Comparison of ENCODE assay signal across 26 mouse cellular contexts in the genomic region with DNA sequence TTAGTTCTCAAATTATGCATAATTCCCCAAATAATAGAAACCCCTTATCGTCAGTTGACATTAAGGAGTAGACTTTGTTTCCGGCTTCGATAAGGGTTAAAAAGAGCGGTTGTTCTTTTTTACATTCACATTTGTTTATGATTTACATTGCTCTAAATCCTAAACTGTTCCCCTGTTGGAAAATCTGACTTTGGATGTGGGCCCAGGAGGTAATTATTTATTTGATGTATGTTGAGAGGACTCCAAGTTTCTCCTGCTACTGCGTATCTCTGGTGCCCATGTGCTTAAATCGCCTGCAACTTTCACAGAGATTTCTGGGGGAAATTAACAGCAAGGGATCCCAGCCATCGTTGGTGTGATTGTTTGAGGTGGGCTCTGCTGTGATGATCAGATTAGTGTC. TPM values are rescaled to one million over a fixed set of nuclear protein-coding genes. Genes with fewer than 3 reads are reported as not detected.
"Had no signal": no experiment of that assay in that cellular context is flagged by ENCODE, and none has a peak within 500 bp of the region (broad histone marks: within the 10 kb centered on the region; RNA-seq: fewer than 3 reads in every experiment).

No protein-coding gene starts in this region.

- H3K4me3 ChIP-seq: gastrocnemius, adult 2 months; heart, embryonic 10.5 days; heart, embryonic 12.5 days; hindbrain, embryonic 10.5 days; hindbrain, embryonic 12.5 days; intestine, embryonic 15.5 days; layer of hippocampus, adult 2 months; left cerebral cortex, adult 2 months; limb, embryonic 13.5 days; liver, embryonic 13.5 days had no signal

- H3K4me2 ChIP-seq: heart, embryonic 12.5 days; hindbrain, embryonic 12.5 days; hindbrain, embryonic 14.5 days; intestine, embryonic 15.5 days; limb, embryonic 13.5 days; liver, embryonic 11.5 days; liver, embryonic 13.5 days had no signal

- H3K9ac ChIP-seq: heart, embryonic 12.5 days; hindbrain, embryonic 12.5 days; hindbrain, embryonic 14.5 days; intestine, embryonic 15.5 days; limb, embryonic 13.5 days; liver, embryonic 13.5 days had no signal

- H3K36me3 ChIP-seq: heart, embryonic 10.5 days; heart, embryonic 12.5 days; hindbrain, embryonic 10.5 days; hindbrain, embryonic 12.5 days; intestine, embryonic 15.5 days; limb, embryonic 13.5 days; liver, embryonic 13.5 days had no signal

- H3K4me1 ChIP-seq: heart, embryonic 10.5 days; heart, embryonic 12.5 days; hindbrain, embryonic 10.5 days; hindbrain, embryonic 12.5 days; intestine, embryonic 15.5 days; liver, embryonic 13.5 days had no signal

- H3K27me3 ChIP-seq: heart, embryonic 12.5 days; hindbrain, embryonic 12.5 days; intestine, embryonic 15.5 days; liver, embryonic 13.5 days had no signal

- DNase-seq: gastrocnemius, adult 2 months; gastrocnemius, postnatal 10 days; gastrocnemius, postnatal 25 days; heart, adult 18-20 months; heart, postnatal 10 days; heart, postnatal 4 days; kidney, adult 18-20 months; kidney, adult 8-10 months; kidney, postnatal 10 days; kidney, postnatal 25 days; kidney, postnatal 4 days; liver; liver, embryonic 13.5 days had no signal

- H3K9me3 ChIP-seq: heart, embryonic 10.5 days; heart, embryonic 12.5 days; hindbrain, embryonic 10.5 days; hindbrain, embryonic 12.5 days; intestine, embryonic 15.5 days; limb, embryonic 13.5 days; liver, embryonic 13.5 days had no signal

- H3K27ac ChIP-seq: gastrocnemius, adult 2 months; heart, embryonic 10.5 days; hindbrain, embryonic 10.5 days; hindbrain, embryonic 12.5 days; hindbrain, embryonic 14.5 days; intestine, embryonic 15.5 days; layer of hippocampus, adult 2 months; left cerebral cortex, adult 2 months; limb, embryonic 13.5 days; liver, embryonic 13.5 days had no signal

- ATAC-seq: hindbrain, embryonic 16.5 days; inflammation-experienced regulatory T-cells, adult 6 months; intestine, embryonic 15.5 days; intestine, postnatal 0 days had no signal

RNA-seq across cellular contexts. Expression of gene Cps1, which starts 59.4 kb away (rescaled TPM):
- polyA plus RNA-seq: hindbrain, embryonic 10.5 days; inflammation-experienced regulatory T-cells, adult 6 months had no signal
